Mouse (Mus musculus): ENCODE measurements around the gene Ren1.

- TF ChIP-seq CTCF (IDR thresholded peaks at IDR 0.05; ENCODE audit: control insufficient read depth, insufficient read depth, insufficient replicate concordance, low read depth, low read length) (no peak), POLR2A (IDR thresholded peaks at IDR 0.05; ENCODE audit: control insufficient read depth, low read depth, low read length) (no peak; the same call in 1 of the 2 replicates)
Measured at GRCm38 (mm10) chr1:133363276-133364021, 13.1 kb downstream of the Ren1 start, which contains the start of gene Etnk2.
